Mouse (Mus musculus): ENCODE data around the gene Pip5k1b. TPM values are rescaled to one million over a fixed set of nuclear protein-coding genes. Genes with fewer than 3 reads are reported as not detected.

The Pip5k1b gene
- polyA plus RNA-seq, 1 experiment from 2014 or later = 10.9 TPM

GRCm38 (mm10) chr19:24542293-24542675 lies 13.4 kb downstream of the Pip5k1b start:
- Histone ChIP-seq H3K36me3 (ENCODE audit: control insufficient read depth, insufficient read depth, low read length) (no peaks in the 10 kb centered on the region), H3K4me1 (ENCODE audit: control insufficient read depth in 2 of 2, insufficient read depth in 2 of 2, low read length in 2 of 2) (peaks cover 15 to 39% of the 10 kb centered on the region in 2 experiments), H3K27ac (replicated peaks in 1 of 2; ENCODE audit: control insufficient read depth in 1 of 2, insufficient read depth in 1 of 2, low read depth in 2 of 2, low read length in 2 of 2) (no peak overlapping the region), H3K27me3 (ENCODE audit: control insufficient read depth, insufficient read depth, low read length) (no peaks in the 10 kb centered on the region), H3K9me3 (ENCODE audit: control insufficient read depth, low read length) (no peaks in the 10 kb centered on the region), H3K9ac (ENCODE audit: low read length) (no peak overlapping the region), H3K4me2 (ENCODE audit: low read length) (no peak overlapping the region), H3K4me3 (ENCODE audit: control insufficient read depth in 1 of 2, insufficient read depth in 1 of 2, low read depth in 1 of 2, low read length in 2 of 2) (no peak overlapping the region)
- 92% methylated on average over 7 of the region's 7 CpGs for WGBS
- no peak for ATAC-seq (ENCODE audit: insufficient number of reproducible peaks, insufficient read depth, low FRiP score, low read depth)

- Histone ChIP-seq H3K27me3 (ENCODE audit: control insufficient read depth, insufficient read depth, low read length) (no peaks in the 10 kb centered on the region), H3K9ac (ENCODE audit: low read length) (no peak overlapping the region), H3K4me3 (ENCODE audit: control insufficient read depth in 1 of 2, insufficient read depth in 1 of 2, low read depth in 1 of 2, low read length in 2 of 2) (no peak overlapping the region), H3K36me3 (ENCODE audit: control insufficient read depth, insufficient read depth, low read length) (no peaks in the 10 kb centered on the region), H3K4me2 (ENCODE audit: low read length) (no peak overlapping the region), H3K4me1 (ENCODE audit: control insufficient read depth in 2 of 2, insufficient read depth in 2 of 2, low read length in 2 of 2) (peaks cover 15 to 39% of the 10 kb centered on the region in 2 experiments), H3K9me3 (ENCODE audit: control insufficient read depth, low read length) (no peaks in the 10 kb centered on the region), H3K27ac (replicated peaks in 1 of 2; ENCODE audit: control insufficient read depth in 1 of 2, insufficient read depth in 1 of 2, low read depth in 2 of 2, low read length in 2 of 2) (no peak overlapping the region)
- no peak for ATAC-seq (ENCODE audit: insufficient number of reproducible peaks, insufficient read depth, low FRiP score, low read depth)
- WGBS = 81% methylated on average over 17 of the region's 17 CpGs
These were observed 13.9 kb downstream of the Pip5k1b start for GRCm38 (mm10) chr19:24541669-24542292.

DNA sequence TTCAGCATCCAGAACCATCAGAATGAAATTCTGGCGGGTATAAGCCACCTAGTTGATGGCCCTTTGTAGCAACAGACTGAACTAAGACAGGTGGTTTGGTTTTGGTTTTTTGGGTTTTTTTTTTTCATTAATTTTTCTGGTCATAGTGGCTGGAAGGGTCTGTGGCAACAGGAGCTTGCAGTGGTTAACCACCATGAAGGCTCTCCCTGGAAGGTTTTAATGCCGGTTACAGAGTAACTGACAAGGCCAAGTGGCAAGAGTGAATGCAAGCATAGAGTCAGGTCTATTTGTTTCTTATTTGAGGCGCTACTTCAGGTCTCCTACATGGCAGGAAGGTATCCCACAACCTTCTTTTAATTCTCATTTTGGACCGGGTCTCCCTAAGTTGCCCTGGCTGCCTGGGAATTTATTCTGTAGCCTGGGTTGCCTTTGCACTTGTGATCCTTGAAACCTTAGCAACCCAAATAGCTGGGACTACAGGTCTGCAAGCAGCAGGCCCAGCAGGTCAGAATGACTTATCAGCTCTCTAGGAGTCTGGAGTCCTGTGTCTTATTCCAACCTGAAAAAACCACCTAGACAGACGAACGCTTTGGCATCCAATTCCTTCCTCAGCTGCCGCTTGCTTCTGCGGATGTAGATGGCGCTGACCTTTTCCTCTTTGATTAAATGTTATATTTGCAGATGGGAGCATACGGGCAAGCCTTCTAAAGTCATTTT lies 14.6 kb downstream of the Pip5k1b start:
- no peaks in the 10 kb centered on the region for H3K9me3 ChIP-seq (ENCODE audit: control insufficient read depth, low read length)
- no peak overlapping the region for H3K4me2 ChIP-seq (ENCODE audit: low read length)
- H3K27me3 ChIP-seq (ENCODE audit: control insufficient read depth, insufficient read depth, low read length) = no peaks in the 10 kb centered on the region
- no peaks in the 10 kb centered on the region for H3K36me3 ChIP-seq (ENCODE audit: control insufficient read depth, insufficient read depth, low read length)
- 88% methylated on average over 10 of the region's 10 CpGs for WGBS
- ATAC-seq (ENCODE audit: insufficient number of reproducible peaks, insufficient read depth, low FRiP score, low read depth) = no peak
- no peak overlapping the region for H3K27ac ChIP-seq (replicated peaks in 1 of 2; ENCODE audit: control insufficient read depth in 1 of 2, insufficient read depth in 1 of 2, low read depth in 2 of 2, low read length in 2 of 2)
- peaks cover 15 to 38% of the 10 kb centered on the region in 2 experiments for H3K4me1 ChIP-seq (ENCODE audit: control insufficient read depth in 2 of 2, insufficient read depth in 2 of 2, low read length in 2 of 2)
- H3K4me3 ChIP-seq (ENCODE audit: control insufficient read depth in 1 of 2, insufficient read depth in 1 of 2, low read depth in 1 of 2, low read length in 2 of 2) = no peak overlapping the region
- no peak overlapping the region for H3K9ac ChIP-seq (ENCODE audit: low read length)

GRCm38 (mm10) chr19:24539041-24539440 lies 16.6 kb downstream of the Pip5k1b start:
- H3K27ac ChIP-seq (replicated peaks in 1 of 2; ENCODE audit: control insufficient read depth in 1 of 2, insufficient read depth in 1 of 2, low read depth in 2 of 2, low read length in 2 of 2) = no peak overlapping the region
- WGBS = 91% methylated on average over 1 of the region's 1 CpGs
- no peak overlapping the region for H3K9ac ChIP-seq (ENCODE audit: low read length)
- H3K4me1 ChIP-seq (ENCODE audit: control insufficient read depth in 2 of 2, insufficient read depth in 2 of 2, low read length in 2 of 2) = peaks cover 16 to 38% of the 10 kb centered on the region in 2 experiments
- H3K9me3 ChIP-seq (ENCODE audit: control insufficient read depth, low read length) = no peaks in the 10 kb centered on the region
- no peaks in the 10 kb centered on the region for H3K36me3 ChIP-seq (ENCODE audit: control insufficient read depth, insufficient read depth, low read length)
- no peak for ATAC-seq (ENCODE audit: insufficient number of reproducible peaks, insufficient read depth, low FRiP score, low read depth)
- no peaks in the 10 kb centered on the region for H3K27me3 ChIP-seq (ENCODE audit: control insufficient read depth, insufficient read depth, low read length)
- H3K4me3 ChIP-seq (ENCODE audit: control insufficient read depth in 1 of 2, insufficient read depth in 1 of 2, low read depth in 1 of 2, low read length in 2 of 2) = no peak overlapping the region
- no peak overlapping the region for H3K4me2 ChIP-seq (ENCODE audit: low read length)

- Histone ChIP-seq H3K27ac (replicated peaks in 1 of 2; ENCODE audit: control insufficient read depth in 1 of 2, insufficient read depth in 1 of 2, low read depth in 2 of 2, low read length in 2 of 2) (no peak overlapping the region), H3K9ac (ENCODE audit: low read length) (no peak overlapping the region), H3K27me3 (ENCODE audit: control insufficient read depth, insufficient read depth, low read length) (no peaks in the 10 kb centered on the region), H3K36me3 (ENCODE audit: control insufficient read depth, insufficient read depth, low read length) (no peaks in the 10 kb centered on the region), H3K9me3 (ENCODE audit: control insufficient read depth, low read length) (no peaks in the 10 kb centered on the region), H3K4me3 (ENCODE audit: control insufficient read depth in 1 of 2, insufficient read depth in 1 of 2, low read depth in 1 of 2, low read length in 2 of 2) (no peak overlapping the region), H3K4me1 (ENCODE audit: control insufficient read depth in 2 of 2, insufficient read depth in 2 of 2, low read length in 2 of 2) (peaks cover 9 to 30% of the 10 kb centered on the region in 2 experiments), H3K4me2 (ENCODE audit: low read length) (no peak overlapping the region)
- no peak for ATAC-seq (ENCODE audit: insufficient number of reproducible peaks, insufficient read depth, low FRiP score, low read depth)
- 93% methylated on average over 6 of the region's 6 CpGs for WGBS
These were observed 17.5 kb downstream of the Pip5k1b start for GRCm38 (mm10) chr19:24538181-24538580.

DNA sequence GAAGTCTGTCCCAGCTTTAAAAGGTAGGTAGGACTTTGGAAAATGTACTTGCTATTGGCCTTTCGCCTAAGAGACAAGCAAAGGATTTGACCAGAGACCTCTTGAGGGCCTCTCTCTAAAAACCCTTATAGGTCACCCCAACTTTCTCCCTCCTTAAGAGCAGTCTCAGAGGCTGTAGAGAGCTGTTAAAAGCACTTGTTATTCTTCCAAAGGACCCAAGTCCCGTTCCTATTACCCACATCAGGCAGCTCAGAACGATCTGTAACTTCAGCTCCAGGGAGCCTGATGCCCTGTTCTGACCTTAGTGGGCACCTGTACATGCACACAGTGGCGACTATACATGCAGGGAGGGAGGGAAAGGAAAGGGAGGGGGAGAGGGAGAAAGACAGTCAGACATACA lies 18.0 kb downstream of the Pip5k1b start:
- ATAC-seq (ENCODE audit: insufficient number of reproducible peaks, insufficient read depth, low FRiP score, low read depth) = no peak
- Histone ChIP-seq H3K9me3 (ENCODE audit: control insufficient read depth, low read length) (no peaks in the 10 kb centered on the region), H3K4me3 (ENCODE audit: control insufficient read depth in 1 of 2, insufficient read depth in 1 of 2, low read depth in 1 of 2, low read length in 2 of 2) (no peak overlapping the region), H3K27ac (replicated peaks in 1 of 2; ENCODE audit: control insufficient read depth in 1 of 2, insufficient read depth in 1 of 2, low read depth in 2 of 2, low read length in 2 of 2) (no peak overlapping the region), H3K27me3 (ENCODE audit: control insufficient read depth, insufficient read depth, low read length) (no peaks in the 10 kb centered on the region), H3K36me3 (ENCODE audit: control insufficient read depth, insufficient read depth, low read length) (no peaks in the 10 kb centered on the region), H3K4me2 (ENCODE audit: low read length) (no peak overlapping the region), H3K4me1 (ENCODE audit: control insufficient read depth in 2 of 2, insufficient read depth in 2 of 2, low read length in 2 of 2) (peaks cover 7 to 25% of the 10 kb centered on the region in 2 experiments), H3K9ac (ENCODE audit: low read length) (no peak overlapping the region)
- WGBS = 76% methylated on average over 4 of the region's 4 CpGs

DNA sequence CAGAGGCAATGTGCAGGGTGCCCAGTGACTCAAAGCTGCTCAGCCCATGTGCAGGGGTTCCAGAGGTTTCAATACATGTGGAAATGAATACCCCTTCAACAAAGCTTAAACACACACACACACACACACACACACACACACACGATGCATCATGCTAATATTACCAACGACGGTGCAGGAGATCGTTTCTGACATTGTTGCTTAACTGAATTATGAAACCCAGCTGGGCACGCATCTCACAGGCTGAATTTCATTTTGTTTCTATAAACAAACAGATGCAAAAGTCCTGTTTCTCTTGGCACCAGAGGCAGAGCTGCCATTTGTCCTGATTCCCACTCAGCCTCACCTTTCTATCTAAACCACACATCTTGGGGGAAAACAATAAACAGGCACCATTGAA lies 18.8 kb downstream of the Pip5k1b start:
- Histone ChIP-seq H3K9me3 (ENCODE audit: control insufficient read depth, low read length) (no peaks in the 10 kb centered on the region), H3K27me3 (ENCODE audit: control insufficient read depth, insufficient read depth, low read length) (no peaks in the 10 kb centered on the region), H3K4me3 (ENCODE audit: control insufficient read depth in 1 of 2, insufficient read depth in 1 of 2, low read depth in 1 of 2, low read length in 2 of 2) (no peak overlapping the region), H3K4me1 (ENCODE audit: control insufficient read depth in 2 of 2, insufficient read depth in 2 of 2, low read length in 2 of 2) (peaks cover 3 to 25% of the 10 kb centered on the region in 2 experiments), H3K9ac (ENCODE audit: low read length) (no peak overlapping the region), H3K36me3 (ENCODE audit: control insufficient read depth, insufficient read depth, low read length) (no peaks in the 10 kb centered on the region), H3K27ac (replicated peaks in 1 of 2; ENCODE audit: control insufficient read depth in 1 of 2, insufficient read depth in 1 of 2, low read depth in 2 of 2, low read length in 2 of 2) (no peak overlapping the region), H3K4me2 (ENCODE audit: low read length) (no peak overlapping the region)
- 76% methylated on average over 5 of the region's 5 CpGs for WGBS
- ATAC-seq (ENCODE audit: insufficient number of reproducible peaks, insufficient read depth, low FRiP score, low read depth) = no peak

All from heart, embryonic 14.5 days (tissue).